Mouse (Mus musculus) intestine, embryonic 14.5 days (tissue): ENCODE data around the gene Rpf1. TPM values are rescaled to one million over a fixed set of nuclear protein-coding genes. Genes with fewer than 3 reads are reported as not detected.
A peak's percentile ranks its signal among the peaks of the same experiment; 100 is the strongest.

ENCODE experiments used
- ATAC-seq: fragments of 200-750 bp; cut with Nextera tagmentation; replicated peaks from 2 replicates; pipeline ENCODE4 v1.8.0; 2017; ENCODE audit warnings: low read depth, moderate number of reproducible peaks, moderate TSS enrichment, moderate library complexity; ENCODE audit not compliant: low FRiP score, low TSS enrichment
- DNase-seq: peaks from one replicate; pipeline ENCODE4 v3.0.0-alpha.2; 2018; ENCODE audit warnings: low spot score
- H3K27ac ChIP-seq: fragments of 300-500 bp; sonication (generic); 2 replicates; pipeline ENCODE4 v1.5.1; 2014; ENCODE audit warnings: low read depth, mild to moderate bottlenecking, control low read depth
- H3K27me3 ChIP-seq: fragments of 300-500 bp; sonication (generic); replicated peaks from 2 replicates; pipeline ENCODE4 v1.6.1; 2014; ENCODE audit warnings: low read length, control low read depth; ENCODE audit not compliant: control insufficient read depth, insufficient read depth
- H3K36me3 ChIP-seq: fragments of 300-500 bp; sonication (generic); 2 replicates; pipeline ENCODE4 v1.6.1; 2014; ENCODE audit warnings: low read length, control low read depth; ENCODE audit not compliant: control insufficient read depth, insufficient read depth
- H3K4me1 ChIP-seq: fragments of 300-500 bp; sonication (generic); replicated peaks from 2 replicates; pipeline ENCODE4 v1.6.1; 2014; ENCODE audit warnings: low read length, control low read depth, mixed read lengths; ENCODE audit not compliant: control insufficient read depth, insufficient read depth
- H3K4me2 ChIP-seq: fragments of 300-500 bp; sonication (generic); 2 replicates; pipeline ENCODE4 v1.6.1; 2014; ENCODE audit warnings: low read length
- H3K4me3 ChIP-seq: fragments of 300-500 bp; sonication (generic); 2 replicates; pipeline ENCODE4 v1.5.1; 2014; ENCODE audit warnings: low read depth, low read length, control low read depth, mixed read lengths
- H3K9ac ChIP-seq: fragments of 300-500 bp; sonication (generic); 2 replicates; pipeline ENCODE4 v1.6.1; 2014; ENCODE audit warnings: mild to moderate bottlenecking, low read length
- H3K9me3 ChIP-seq: fragments of 300-500 bp; sonication (generic); 2 replicates; pipeline ENCODE4 v1.6.1; 2016; ENCODE audit warnings: low read length, control low read depth; ENCODE audit not compliant: control insufficient read depth
- WGBS: fragments of 180-500 bp; shearing (Covaris S2); extraction: QIAGEN DNeasy Blood & Tissue Kit; methylation state at CpG from one replicate; pipeline ENCODE4 v1.1.7; 2014; 5-methylcytosine and 5-hydroxymethylcytosine counted together
- polyA plus RNA-seq: library from polyadenylated mRNA; unstranded; fragments of >200 nt; fragmentation: Nextera tagmentation; extraction: Ambion mirVana; gene quantifications from 2 replicates; pipeline ENCODE4 v1.2.1, GENCODE M21; 2014

The Rpf1 gene
- polyA plus RNA-seq, 1 experiment from 2014 or later: 53.2 TPM

- Histone ChIP-seq H3K36me3 (no peaks in the 10 kb centered on the region), H3K4me3 (no peak overlapping the region), H3K9ac (no peak overlapping the region), H3K27me3 (no peaks in the 10 kb centered on the region), H3K27ac (no peak overlapping the region), H3K4me2 (no peak overlapping the region), H3K9me3 (no peaks in the 10 kb centered on the region), H3K4me1 (no peaks in the 10 kb centered on the region)
- ATAC-seq (no peak), DNase-seq (no peak)
- WGBS: 94% methylated on average over 7 of the region's 7 CpGs
These were observed 41.7 kb upstream of the Rpf1 start for GRCm38 (mm10) chr3:146562936-146563335.

DNA sequence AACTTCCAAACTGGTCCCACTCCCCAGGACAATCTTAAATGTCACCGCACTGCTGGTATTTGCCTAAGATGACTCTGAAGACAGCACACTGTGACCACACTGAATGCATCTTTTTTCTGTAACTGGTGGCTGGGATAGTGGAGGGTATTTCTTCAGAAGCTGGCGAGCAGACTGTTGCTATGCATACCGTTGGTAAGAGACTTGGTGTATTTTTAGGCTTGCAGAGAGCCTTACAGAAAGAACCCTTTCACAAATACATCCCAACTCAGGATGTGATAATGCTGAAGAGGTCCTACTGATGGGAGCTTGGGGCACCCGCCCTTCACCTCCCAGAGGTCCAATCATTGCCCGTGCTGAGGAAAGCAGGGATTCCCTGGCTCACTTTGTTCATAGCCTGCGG, 36.3 kb upstream of the Rpf1 start:
- no peak overlapping the region for H3K4me2 ChIP-seq
- no peaks in the 10 kb centered on the region for H3K36me3 ChIP-seq
- no peak overlapping the region for H3K9ac ChIP-seq
- WGBS: 84% methylated on average over 6 of the region's 6 CpGs
- H3K4me3 ChIP-seq: no peak overlapping the region
- ATAC-seq: no peak
- H3K27me3 ChIP-seq: no peaks in the 10 kb centered on the region
- H3K4me1 ChIP-seq: no peaks in the 10 kb centered on the region
- no peak for DNase-seq
- H3K9me3 ChIP-seq: no peaks in the 10 kb centered on the region
- no peak overlapping the region for H3K27ac ChIP-seq

- Histone ChIP-seq H3K36me3 (no peaks in the 10 kb centered on the region), H3K4me3 (no peak overlapping the region), H3K27ac (no peak overlapping the region), H3K4me1 (no peaks in the 10 kb centered on the region), H3K27me3 (no peaks in the 10 kb centered on the region), H3K9me3 (no peaks in the 10 kb centered on the region), H3K9ac (no peak overlapping the region), H3K4me2 (no peak overlapping the region)
- 65% methylated on average over 1 of the region's 1 CpGs for WGBS
- DNase-seq (no peak), ATAC-seq (no peak)
These were observed 35.3 kb upstream of the Rpf1 start for GRCm38 (mm10) chr3:146556567-146556966.

DNA sequence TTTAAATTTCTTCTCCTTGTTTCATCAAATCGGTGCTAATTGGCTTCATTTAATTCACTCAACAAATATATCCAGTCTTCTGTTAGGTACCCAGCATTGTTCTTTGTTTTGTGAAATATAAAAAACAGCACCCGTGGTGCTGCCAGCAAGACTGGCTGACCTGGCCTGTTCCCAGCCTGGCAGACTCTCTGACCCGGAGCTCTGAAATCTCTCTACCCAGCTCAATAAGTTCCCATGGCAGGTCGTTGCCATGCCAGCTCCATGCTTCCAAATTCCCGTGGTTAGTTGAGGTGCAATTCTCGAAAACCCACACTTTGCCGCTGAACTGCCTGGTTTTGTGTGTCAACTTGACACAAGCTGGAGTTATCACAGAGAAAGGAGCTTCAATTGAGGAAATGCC, 33.6 kb upstream of the Rpf1 start:
- no peak overlapping the region for H3K4me3 ChIP-seq
- ATAC-seq: no peak
- H3K27ac ChIP-seq: no peak overlapping the region
- H3K36me3 ChIP-seq: no peaks in the 10 kb centered on the region
- no peak overlapping the region for H3K4me2 ChIP-seq
- H3K27me3 ChIP-seq: no peaks in the 10 kb centered on the region
- DNase-seq: no peak
- H3K9ac ChIP-seq: no peak overlapping the region
- 87% methylated on average over 7 of the region's 7 CpGs for WGBS
- H3K9me3 ChIP-seq: no peaks in the 10 kb centered on the region
- no peaks in the 10 kb centered on the region for H3K4me1 ChIP-seq

DNA sequence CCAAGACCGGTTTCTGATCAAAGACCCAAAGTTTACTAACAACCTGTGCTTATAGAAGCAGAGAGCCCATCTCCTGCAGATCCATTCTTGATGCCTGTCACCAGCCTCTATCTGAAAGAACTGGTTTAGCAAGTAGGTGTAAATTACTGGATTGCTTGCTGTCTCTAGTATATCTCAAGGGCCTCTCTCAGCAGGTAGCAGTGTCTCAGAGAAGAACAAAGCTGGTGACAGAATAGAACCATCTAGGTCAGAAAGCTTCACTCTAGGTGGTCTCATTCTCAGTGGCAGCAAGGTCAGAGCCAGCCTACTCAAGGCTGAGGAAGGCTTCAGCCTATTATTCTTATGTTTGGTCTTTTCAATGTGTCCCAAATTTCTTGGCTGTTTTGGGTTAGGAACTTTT, 22.4 kb upstream of the Rpf1 start:
- H3K9me3 ChIP-seq: no peaks in the 10 kb centered on the region
- H3K27me3 ChIP-seq: no peaks in the 10 kb centered on the region
- ATAC-seq (no peak), DNase-seq (no peak)
- no peak overlapping the region for H3K27ac ChIP-seq
- H3K36me3 ChIP-seq: no peaks in the 10 kb centered on the region
- WGBS: 16% methylated on average over 1 of the region's 1 CpGs
- no peak overlapping the region for H3K9ac ChIP-seq
- H3K4me3 ChIP-seq: no peak overlapping the region
- no peak overlapping the region for H3K4me2 ChIP-seq
- no peaks in the 10 kb centered on the region for H3K4me1 ChIP-seq

DNA sequence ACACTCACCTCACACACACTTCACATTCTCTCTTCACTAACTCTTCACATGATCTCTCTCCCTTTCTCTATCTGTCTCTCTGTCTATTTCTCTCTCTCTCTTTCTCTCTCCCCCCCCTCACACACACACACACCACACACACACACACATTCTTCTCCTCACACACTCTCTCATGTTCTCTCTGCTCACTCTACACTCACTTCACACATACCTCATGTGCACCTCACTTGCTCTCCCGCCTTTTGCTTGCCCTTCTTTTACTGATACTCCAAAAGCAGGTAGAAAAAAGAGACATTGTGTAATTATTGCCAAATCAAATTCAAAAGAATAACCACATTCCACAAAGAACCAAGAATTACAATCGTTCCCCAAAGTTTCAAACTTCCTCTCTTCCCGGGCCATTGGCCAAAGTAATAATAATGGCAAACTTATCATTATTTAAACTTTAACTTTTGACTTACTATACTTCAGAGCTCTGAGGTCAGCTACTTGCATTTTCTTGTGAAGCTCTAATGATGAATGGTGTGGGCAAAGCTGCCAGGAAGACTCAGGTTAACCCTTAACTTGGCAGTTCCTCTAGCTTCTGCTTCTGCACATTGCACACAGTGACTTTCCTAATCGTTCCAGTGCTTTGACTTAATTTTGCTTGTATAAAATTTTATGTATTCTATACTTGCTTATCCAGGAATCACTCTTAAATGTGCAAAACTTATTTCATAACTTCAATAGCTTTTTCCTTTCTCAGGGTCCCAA, 19.5 kb upstream of the Rpf1 start:
- WGBS: 57% methylated on average over 4 of the region's 4 CpGs
- DNase-seq (no peak), ATAC-seq (no peak)
- H3K9me3 ChIP-seq: no peaks in the 10 kb centered on the region
- H3K4me1 ChIP-seq: no peaks in the 10 kb centered on the region
- H3K4me3 ChIP-seq: no peak overlapping the region
- H3K9ac ChIP-seq: no peak overlapping the region
- no peaks in the 10 kb centered on the region for H3K36me3 ChIP-seq
- H3K4me2 ChIP-seq: no peak overlapping the region
- no peak overlapping the region for H3K27ac ChIP-seq
- no peaks in the 10 kb centered on the region for H3K27me3 ChIP-seq

DNA sequence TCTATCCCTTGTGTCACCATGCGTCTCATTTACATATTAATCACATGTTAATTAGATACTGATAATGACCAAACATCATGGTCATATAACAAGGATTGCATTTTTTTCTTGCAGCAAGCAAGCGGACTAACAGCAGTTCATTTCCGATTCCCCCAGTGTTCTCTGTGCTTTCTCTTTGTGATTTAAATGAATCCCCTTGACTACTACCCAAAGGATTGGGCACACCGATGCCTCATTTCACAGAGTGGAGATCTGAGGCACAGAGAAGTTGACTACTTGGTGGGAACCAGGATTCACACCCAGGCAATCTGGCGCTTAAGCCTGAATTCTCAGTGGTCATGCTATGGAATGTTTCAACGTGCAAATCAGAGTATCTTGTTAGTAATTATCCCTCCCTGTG, 13.8 kb upstream of the Rpf1 start:
- Histone ChIP-seq H3K4me2 (no peak overlapping the region), H3K36me3 (no peaks in the 10 kb centered on the region), H3K4me3 (no peak overlapping the region), H3K9ac (no peak overlapping the region), H3K27me3 (no peaks in the 10 kb centered on the region), H3K4me1 (no peaks in the 10 kb centered on the region), H3K27ac (no peak overlapping the region), H3K9me3 (no peaks in the 10 kb centered on the region)
- 64% methylated on average over 6 of the region's 6 CpGs for WGBS
- DNase-seq (no peak), ATAC-seq (no peak)

DNA sequence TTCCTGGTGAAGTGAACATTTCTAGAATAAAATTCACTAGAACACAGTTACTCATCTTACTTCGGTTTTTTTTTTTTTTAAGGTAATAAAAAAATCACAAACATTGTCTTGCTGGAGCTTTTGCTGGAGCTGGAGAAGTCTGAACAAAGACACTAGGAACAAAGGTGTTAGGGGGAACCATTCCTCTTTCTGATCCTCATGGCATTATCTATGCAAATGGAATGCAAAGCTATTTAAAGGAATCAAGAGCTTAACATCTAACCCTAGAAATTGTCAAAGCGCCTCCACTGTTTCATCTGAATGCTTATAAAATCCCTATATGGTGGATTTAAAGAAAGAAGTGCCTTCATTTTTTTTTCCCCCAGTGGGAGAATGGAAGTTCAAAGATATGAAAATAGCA, 7.1 kb upstream of the Rpf1 start:
- ATAC-seq: no peak
- Histone ChIP-seq H3K27me3 (no peaks in the 10 kb centered on the region), H3K36me3 (no peaks in the 10 kb centered on the region), H3K9me3 (no peaks in the 10 kb centered on the region), H3K27ac (no peak overlapping the region), H3K4me2 (no peak overlapping the region), H3K9ac (no peak overlapping the region), H3K4me3 (no peak overlapping the region), H3K4me1 (no peaks in the 10 kb centered on the region)
- DNase-seq: no peak
- 52% methylated on average over 2 of the region's 2 CpGs for WGBS

GRCm38 (mm10) chr3:146521652-146522020, 407 bp upstream of the Rpf1 start:
- ATAC-seq (no peak), DNase-seq (no peak)
- peak overlapping the region; percentile 81 for H3K4me3 ChIP-seq
- peak overlapping the region; percentile 77 for H3K4me2 ChIP-seq
- no peaks in the 10 kb centered on the region for H3K9me3 ChIP-seq
- H3K9ac ChIP-seq: peak overlapping the region; percentile 94
- 8% methylated on average over 8 of the region's 8 CpGs for WGBS
- peak overlapping the region; percentile 98 for H3K27ac ChIP-seq
- H3K4me1 ChIP-seq: no peaks in the 10 kb centered on the region
- H3K36me3 ChIP-seq: peaks cover 24% of the 10 kb centered on the region
- H3K27me3 ChIP-seq: no peaks in the 10 kb centered on the region
